Mouse (Mus musculus): Measurements from ENCODE around the gene Idh3b.
A peak's percentile ranks its signal among the peaks of the same experiment; 100 is the strongest.

Idh3b gene

GRCm38 (mm10) chr2:130283854-130284654 lies at the start of gene Idh3b:
Idh3b (minus strand) TSS chr2:130284547.
- DNase-seq (ENCODE audit: extremely low spot score, low spot score): peak; percentile 91

- DNase-seq (ENCODE audit: extremely low spot score, low spot score): no peak
Observed at GRCm38 (mm10) chr2:130329502-130329901, 45.2 kb upstream of the Idh3b start.

GRCm38 (mm10) chr2:130327057-130327456 lies 42.7 kb upstream of the Idh3b start:
- no peak for DNase-seq (ENCODE audit: extremely low spot score, low spot score)

GRCm38 (mm10) chr2:130303014-130303413 lies 18.7 kb upstream of the Idh3b start:
- no peak for DNase-seq (ENCODE audit: extremely low spot score, low spot score)

- no peak for DNase-seq (ENCODE audit: extremely low spot score, low spot score)
Observed at GRCm38 (mm10) chr2:130297580-130297979, 13.2 kb upstream of the Idh3b start.

GRCm38 (mm10) chr2:130296134-130296745 lies 11.9 kb upstream of the Idh3b start:
- DNase-seq (ENCODE audit: extremely low spot score, low spot score): no peak

GRCm38 (mm10) chr2:130295331-130296133 lies 11.2 kb upstream of the Idh3b start:
- peak; percentile 68 for DNase-seq (ENCODE audit: extremely low spot score, low spot score)

GRCm38 (mm10) chr2:130294936-130295277 lies 10.6 kb upstream of the Idh3b start, which contains the start of gene Ebf4:
Ebf4 (plus strand) TSS chr2:130295169.
- peak; percentile 84 for DNase-seq (ENCODE audit: extremely low spot score, low spot score)

GRCm38 (mm10) chr2:130294218-130294935 lies 10.0 kb upstream of the Idh3b start:
- DNase-seq (ENCODE audit: extremely low spot score, low spot score): no peak

- no peak for DNase-seq (ENCODE audit: extremely low spot score, low spot score)
Observed at GRCm38 (mm10) chr2:130293486-130293885, 9.1 kb upstream of the Idh3b start.

GRCm38 (mm10) chr2:130293009-130293408 lies 8.7 kb upstream of the Idh3b start:
- no peak for DNase-seq (ENCODE audit: extremely low spot score, low spot score)

GRCm38 (mm10) chr2:130291434-130291833 lies 7.1 kb upstream of the Idh3b start:
- DNase-seq (ENCODE audit: extremely low spot score, low spot score): no peak

GRCm38 (mm10) chr2:130289086-130289485 lies 4.7 kb upstream of the Idh3b start:
- DNase-seq (ENCODE audit: extremely low spot score, low spot score): no peak

GRCm38 (mm10) chr2:130280818-130281217 lies 3.5 kb downstream of the Idh3b start:
- no peak for DNase-seq (ENCODE audit: extremely low spot score, low spot score)

- DNase-seq (ENCODE audit: extremely low spot score, low spot score): no peak
Observed at GRCm38 (mm10) chr2:130280224-130280623, 4.1 kb downstream of the Idh3b start.

- DNase-seq (ENCODE audit: extremely low spot score, low spot score): no peak
Observed at GRCm38 (mm10) chr2:130279600-130280091, 4.7 kb downstream of the Idh3b start.

- peak; percentile 79 for DNase-seq (ENCODE audit: extremely low spot score, low spot score)
Observed at GRCm38 (mm10) chr2:130275649-130276048, 8.7 kb downstream of the Idh3b start.

- no peak for DNase-seq (ENCODE audit: extremely low spot score, low spot score)
Observed at GRCm38 (mm10) chr2:130274862-130275261, 9.5 kb downstream of the Idh3b start.

GRCm38 (mm10) chr2:130274149-130274861 lies 10.0 kb downstream of the Idh3b start, which contains the start of gene Nop56:
Nop56 (plus strand) TSS chr2:130274430.
- DNase-seq (ENCODE audit: extremely low spot score, low spot score): peak; percentile 100

GRCm38 (mm10) chr2:130273732-130274131 lies 10.6 kb downstream of the Idh3b start:
- DNase-seq (ENCODE audit: extremely low spot score, low spot score): no peak

All from neural tube, embryonic 10.5 days (tissue).